Mouse (Mus musculus) intestine, embryonic 14.5 days (tissue): ENCODE results near the gene Olfr559. TPM values are rescaled to one million over a fixed set of nuclear protein-coding genes. Genes with fewer than 3 reads are reported as not detected.

Experiments used
- ATAC-seq: fragments of 200-750 bp; cut with Nextera tagmentation; replicated peaks from 2 replicates; pipeline ENCODE4 v1.8.0; 2017; ENCODE audit warnings: low read depth, moderate number of reproducible peaks, moderate TSS enrichment, moderate library complexity; ENCODE audit not compliant: low FRiP score, low TSS enrichment
- DNase-seq: peaks from one replicate; pipeline ENCODE4 v3.0.0-alpha.2; 2018; ENCODE audit warnings: low spot score
- H3K27ac ChIP-seq: fragments of 300-500 bp; sonication (generic); 2 replicates; pipeline ENCODE4 v1.5.1; 2014; ENCODE audit warnings: low read depth, mild to moderate bottlenecking, control low read depth
- H3K27me3 ChIP-seq: fragments of 300-500 bp; sonication (generic); replicated peaks from 2 replicates; pipeline ENCODE4 v1.6.1; 2014; ENCODE audit warnings: low read length, control low read depth; ENCODE audit not compliant: control insufficient read depth, insufficient read depth
- H3K36me3 ChIP-seq: fragments of 300-500 bp; sonication (generic); 2 replicates; pipeline ENCODE4 v1.6.1; 2014; ENCODE audit warnings: low read length, control low read depth; ENCODE audit not compliant: control insufficient read depth, insufficient read depth
- H3K4me1 ChIP-seq: fragments of 300-500 bp; sonication (generic); replicated peaks from 2 replicates; pipeline ENCODE4 v1.6.1; 2014; ENCODE audit warnings: low read length, control low read depth, mixed read lengths; ENCODE audit not compliant: control insufficient read depth, insufficient read depth
- H3K4me2 ChIP-seq: fragments of 300-500 bp; sonication (generic); 2 replicates; pipeline ENCODE4 v1.6.1; 2014; ENCODE audit warnings: low read length
- H3K4me3 ChIP-seq: fragments of 300-500 bp; sonication (generic); 2 replicates; pipeline ENCODE4 v1.5.1; 2014; ENCODE audit warnings: low read depth, low read length, control low read depth, mixed read lengths
- H3K9ac ChIP-seq: fragments of 300-500 bp; sonication (generic); 2 replicates; pipeline ENCODE4 v1.6.1; 2014; ENCODE audit warnings: mild to moderate bottlenecking, low read length
- H3K9me3 ChIP-seq: fragments of 300-500 bp; sonication (generic); 2 replicates; pipeline ENCODE4 v1.6.1; 2016; ENCODE audit warnings: low read length, control low read depth; ENCODE audit not compliant: control insufficient read depth
- WGBS: fragments of 180-500 bp; shearing (Covaris S2); extraction: QIAGEN DNeasy Blood & Tissue Kit; methylation state at CpG from one replicate; pipeline ENCODE4 v1.1.7; 2014; 5-methylcytosine and 5-hydroxymethylcytosine counted together
- polyA plus RNA-seq: library from polyadenylated mRNA; unstranded; fragments of >200 nt; fragmentation: Nextera tagmentation; extraction: Ambion mirVana; gene quantifications from 2 replicates; pipeline ENCODE4 v1.2.1, GENCODE M21; 2014

Olfr559 gene
- polyA plus RNA-seq, 1 experiment from 2014 or later, result not detected

DNA sequence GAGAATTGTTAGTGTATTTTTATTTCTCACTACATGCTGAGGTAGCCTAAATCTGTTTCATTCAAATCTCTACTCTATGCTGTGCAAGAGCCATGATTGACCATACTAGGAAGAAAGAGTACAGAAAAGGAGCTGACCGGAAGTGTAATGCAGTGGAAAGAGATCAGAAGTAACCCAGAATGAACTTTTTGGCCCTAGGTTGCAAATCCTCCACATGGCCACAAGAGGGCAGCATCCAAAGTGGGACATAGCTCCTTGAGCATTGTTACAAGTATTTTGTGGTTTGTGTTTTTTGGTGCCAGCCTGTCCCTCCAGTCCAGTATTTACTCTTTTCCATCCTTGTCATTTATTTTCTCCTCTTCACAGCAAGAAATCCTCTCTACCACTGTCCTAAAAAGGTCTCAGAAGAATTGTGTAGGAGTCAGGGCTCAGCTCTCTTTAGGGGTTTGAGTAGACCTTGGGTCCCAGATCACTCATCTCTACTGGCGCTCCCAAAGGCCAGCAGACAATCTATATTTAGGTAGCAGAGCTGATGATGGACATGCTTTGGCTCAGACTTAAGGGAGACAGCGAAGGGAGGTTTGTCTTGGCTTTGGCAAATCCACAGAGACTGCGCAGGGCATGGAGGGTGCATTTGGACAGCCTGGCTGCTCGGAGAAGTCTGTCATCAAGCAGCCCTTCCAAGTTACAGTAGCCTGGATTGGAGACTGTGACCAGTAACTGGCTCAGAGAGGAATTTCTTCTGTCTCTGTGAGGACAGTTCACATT lies 31.7 kb downstream of the Olfr559 start, which contains the start of gene Olfr557:
TSS of gene Olfr557 (plus strand) at position 553 of the 768 bp plus-strand sequence.
- H3K4me3 ChIP-seq, result no peak within 1 kb of the TSS
- ATAC-seq, result no peak
- H3K27me3 ChIP-seq, result no peaks in the 10 kb centered on the region
- H3K27ac ChIP-seq, result no peak within 1 kb of the TSS
- DNase-seq, result no peak
- H3K9me3 ChIP-seq, result no peaks in the 10 kb centered on the region
- no peak within 1 kb of the TSS for H3K9ac ChIP-seq
- 75% methylated on average over 5 of the region's 5 CpGs for WGBS
- H3K36me3 ChIP-seq, result no peaks in the 10 kb centered on the region
- no peak within 1 kb of the TSS for H3K4me2 ChIP-seq
- no peaks in the 10 kb centered on the region for H3K4me1 ChIP-seq

DNA sequence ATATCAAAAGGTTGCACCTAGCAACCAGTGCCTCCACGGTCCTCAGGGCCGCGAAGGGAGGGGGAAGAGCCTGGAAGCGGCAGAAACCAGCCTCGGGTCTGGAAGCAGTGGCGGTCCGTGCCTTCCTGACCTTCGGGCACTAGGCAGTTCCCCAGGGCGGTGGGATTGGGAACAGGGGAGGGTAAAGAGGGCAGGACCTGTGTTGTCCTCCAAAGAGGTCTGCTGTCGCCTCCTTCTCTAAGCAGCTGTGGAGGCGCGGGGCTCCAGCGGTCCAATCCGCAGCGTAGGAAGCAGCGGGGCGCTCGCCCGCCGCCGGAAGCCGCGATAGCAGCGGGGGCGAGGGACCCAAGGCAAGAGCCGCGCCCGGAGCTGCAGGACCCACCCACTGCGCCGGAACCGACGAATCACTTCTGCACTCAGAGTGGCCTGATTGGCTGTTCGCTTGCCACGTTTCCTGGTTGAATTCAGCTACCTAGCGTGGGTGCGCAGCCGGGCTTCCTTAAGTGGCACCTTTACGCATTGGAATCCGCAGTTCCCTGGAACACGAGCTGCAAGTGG lies 40.3 kb downstream of the Olfr559 start, which contains the start of gene Trim68:
TSS of gene Trim68 (minus strand) at position 384 of the 558 bp plus-strand sequence.
- peak within 1 kb of the TSS; percentile 58 for H3K9ac ChIP-seq
- ATAC-seq (peak; percentile 99), DNase-seq (peak; percentile 90)
- H3K36me3 ChIP-seq, result no peaks in the 10 kb centered on the region
- H3K4me1 ChIP-seq, result peaks cover 3% of the 10 kb centered on the region; the same call in 1 of the 2 replicates
- no peaks in the 10 kb centered on the region for H3K27me3 ChIP-seq
- no peaks in the 10 kb centered on the region for H3K9me3 ChIP-seq
- peak within 1 kb of the TSS; percentile 69 for H3K27ac ChIP-seq
- H3K4me2 ChIP-seq, result peak within 1 kb of the TSS; percentile 62
- H3K4me3 ChIP-seq, result peak within 1 kb of the TSS; percentile 51
- WGBS, result under 1% methylated on average over 40 of the region's 40 CpGs

DNA sequence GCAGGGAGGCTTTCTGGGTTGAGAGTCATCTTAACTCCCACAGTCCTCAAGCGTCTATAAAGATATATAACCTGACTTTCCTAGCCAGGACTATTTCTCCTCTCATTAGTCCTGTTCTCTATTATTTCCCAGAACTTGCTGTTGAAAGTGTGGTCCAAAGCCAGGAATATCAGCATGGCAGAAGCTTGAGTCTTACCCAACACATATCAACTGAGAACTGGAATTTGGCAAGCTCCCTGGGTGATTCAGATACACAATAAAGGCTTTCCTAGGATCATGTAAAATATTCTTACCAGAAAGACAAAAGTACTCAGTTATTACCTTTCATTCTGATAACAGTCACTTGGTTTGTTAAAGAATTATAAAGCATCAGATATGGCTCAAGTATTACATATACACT lies 45.4 kb downstream of the Olfr559 start:
- H3K4me1 ChIP-seq, result peaks cover 3% of the 10 kb centered on the region; the same call in 1 of the 2 replicates
- no peak overlapping the region for H3K4me3 ChIP-seq
- H3K27ac ChIP-seq, result no peak overlapping the region
- H3K36me3 ChIP-seq, result peaks cover 5% of the 10 kb centered on the region; the same call in 1 of the 2 replicates
- DNase-seq (no peak), ATAC-seq (no peak)
- H3K27me3 ChIP-seq, result no peaks in the 10 kb centered on the region
- H3K9ac ChIP-seq, result no peak overlapping the region
- WGBS, result 81% methylated on average over 1 of the region's 1 CpGs
- no peak overlapping the region for H3K4me2 ChIP-seq
- H3K9me3 ChIP-seq, result no peaks in the 10 kb centered on the region

DNA sequence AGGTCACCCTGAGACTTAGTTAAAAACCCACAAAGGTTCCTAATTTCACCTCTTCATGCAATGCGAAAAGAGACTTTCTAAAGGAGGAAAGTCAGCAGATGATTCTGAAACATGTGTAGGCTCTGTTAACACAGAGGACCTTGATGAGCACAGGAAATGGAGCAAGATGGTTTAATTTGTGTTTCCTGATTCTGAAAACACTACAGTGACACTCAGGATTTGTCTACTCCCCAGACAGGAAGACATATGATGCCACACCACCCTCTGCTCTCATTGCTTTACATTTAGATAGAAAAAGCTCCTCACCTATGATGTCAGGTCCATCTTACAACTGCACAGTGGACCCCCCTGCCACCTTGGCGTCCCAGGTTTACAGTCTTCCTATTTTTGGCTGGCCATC lies 51.1 kb downstream of the Olfr559 start:
- H3K9ac ChIP-seq, result no peak overlapping the region
- H3K4me1 ChIP-seq, result no peaks in the 10 kb centered on the region
- DNase-seq, result no peak
- no peaks in the 10 kb centered on the region for H3K27me3 ChIP-seq
- no peaks in the 10 kb centered on the region for H3K9me3 ChIP-seq
- H3K36me3 ChIP-seq, result peaks cover 5% of the 10 kb centered on the region; the same call in 1 of the 2 replicates
- 81% methylated on average over 2 of the region's 2 CpGs for WGBS
- no peak for ATAC-seq
- H3K4me2 ChIP-seq, result no peak overlapping the region
- no peak overlapping the region for H3K27ac ChIP-seq
- no peak overlapping the region for H3K4me3 ChIP-seq

Other genes starting within 250 kb of the Olfr559 start
- 0.77 and 0.96 TPM in 2 replicates for gene Olfr543, start 245.8 kb downstream of the Olfr559 start, polyA plus RNA-seq
- 0.12 TPM in 1 of 2 replicates, not detected in the other for gene Olfr544, start 239.2 kb downstream of the Olfr559 start, polyA plus RNA-seq
- 0.05 TPM in 1 of 2 replicates, not detected in the other for gene Olfr545, start 227.9 kb downstream of the Olfr559 start, polyA plus RNA-seq
- not detected in 2 replicates for gene Olfr547, start 192.7 kb downstream of the Olfr559 start, polyA plus RNA-seq
- not detected in 2 replicates for gene Olfr548-ps1, start 186.6 kb downstream of the Olfr559 start, polyA plus RNA-seq
- gene Olfr549, start 177.6 kb downstream of the Olfr559 start, polyA plus RNA-seq, result not detected in 2 replicates
- 0.81 and 1.2 TPM in 2 replicates for gene Trim21, start 162.0 kb downstream of the Olfr559 start, polyA plus RNA-seq
- gene Olfr550, start 156.0 kb downstream of the Olfr559 start, polyA plus RNA-seq, result not detected in 2 replicates
- not detected in 2 replicates for gene Olfr551, start 135.6 kb downstream of the Olfr559 start, polyA plus RNA-seq
- not detected in 2 replicates for gene Olfr552, start 129.7 kb downstream of the Olfr559 start, polyA plus RNA-seq
- gene Olfr553, start 109.3 kb downstream of the Olfr559 start, polyA plus RNA-seq, result not detected in 2 replicates
- not detected in 2 replicates for gene Olfr554, start 89.1 kb downstream of the Olfr559 start, polyA plus RNA-seq
- gene Olfr555, start 68.7 kb downstream of the Olfr559 start, polyA plus RNA-seq, result not detected in 2 replicates
- gene Olfr556, start 62.6 kb downstream of the Olfr559 start, polyA plus RNA-seq, result not detected in 2 replicates
- gene Trim68, start 40.2 kb downstream of the Olfr559 start, polyA plus RNA-seq, result 13.5 and 14.2 TPM in 2 replicates
- not detected in 2 replicates for gene Olfr557, start 31.6 kb downstream of the Olfr559 start, polyA plus RNA-seq
- 0.11 TPM in 1 of 2 replicates, not detected in the other for gene Olfr558, start 25.3 kb downstream of the Olfr559 start, polyA plus RNA-seq
- gene Olfr33, start 8.4 kb downstream of the Olfr559 start, polyA plus RNA-seq, result not detected in 2 replicates
- 0.15 TPM in 1 of 2 replicates, not detected in the other for gene Olfr560, start 31.9 kb upstream of the Olfr559 start, polyA plus RNA-seq
- 0.31 and 0.39 TPM in 2 replicates for gene Olfr78, start 32.0 kb upstream of the Olfr559 start, polyA plus RNA-seq
- gene Olfr561, start 43.7 kb upstream of the Olfr559 start, polyA plus RNA-seq, result not detected in 2 replicates
- not detected in 2 replicates for gene Olfr564, start 76.0 kb upstream of the Olfr559 start, polyA plus RNA-seq
- gene Olfr566, start 131.3 kb upstream of the Olfr559 start, polyA plus RNA-seq, result not detected in 2 replicates
- not detected in 2 replicates for gene Olfr568, start 149.6 kb upstream of the Olfr559 start, polyA plus RNA-seq
- not detected in 2 replicates for gene Olfr569, start 163.4 kb upstream of the Olfr559 start, polyA plus RNA-seq
- gene Olfr570, start 167.1 kb upstream of the Olfr559 start, polyA plus RNA-seq, result not detected in 2 replicates
- not detected in 2 replicates for gene Olfr571, start 190.0 kb upstream of the Olfr559 start, polyA plus RNA-seq
- not detected in 2 replicates for gene Olfr572, start 196.9 kb upstream of the Olfr559 start, polyA plus RNA-seq
- gene Olfr573-ps1, start 215.1 kb upstream of the Olfr559 start, polyA plus RNA-seq, result not detected in 2 replicates
- gene Olfr574, start 221.0 kb upstream of the Olfr559 start, polyA plus RNA-seq, result not detected in 2 replicates
- gene Olfr575, start 231.3 kb upstream of the Olfr559 start, polyA plus RNA-seq, result not detected in 2 replicates
- gene Olfr576, start 235.2 kb upstream of the Olfr559 start, polyA plus RNA-seq, result not detected in 2 replicates
- gene Olfr577, start 248.5 kb upstream of the Olfr559 start, polyA plus RNA-seq, result not detected in 2 replicates